Mouse (Mus musculus): Measurements from ENCODE around the gene Chd1.
"Not testable (repeated sequence)": the region's sequence is repeated elsewhere in the genome, so short reads cannot be mapped to it uniquely, and the experiment has no call there.

Gene Chd1

DNA sequence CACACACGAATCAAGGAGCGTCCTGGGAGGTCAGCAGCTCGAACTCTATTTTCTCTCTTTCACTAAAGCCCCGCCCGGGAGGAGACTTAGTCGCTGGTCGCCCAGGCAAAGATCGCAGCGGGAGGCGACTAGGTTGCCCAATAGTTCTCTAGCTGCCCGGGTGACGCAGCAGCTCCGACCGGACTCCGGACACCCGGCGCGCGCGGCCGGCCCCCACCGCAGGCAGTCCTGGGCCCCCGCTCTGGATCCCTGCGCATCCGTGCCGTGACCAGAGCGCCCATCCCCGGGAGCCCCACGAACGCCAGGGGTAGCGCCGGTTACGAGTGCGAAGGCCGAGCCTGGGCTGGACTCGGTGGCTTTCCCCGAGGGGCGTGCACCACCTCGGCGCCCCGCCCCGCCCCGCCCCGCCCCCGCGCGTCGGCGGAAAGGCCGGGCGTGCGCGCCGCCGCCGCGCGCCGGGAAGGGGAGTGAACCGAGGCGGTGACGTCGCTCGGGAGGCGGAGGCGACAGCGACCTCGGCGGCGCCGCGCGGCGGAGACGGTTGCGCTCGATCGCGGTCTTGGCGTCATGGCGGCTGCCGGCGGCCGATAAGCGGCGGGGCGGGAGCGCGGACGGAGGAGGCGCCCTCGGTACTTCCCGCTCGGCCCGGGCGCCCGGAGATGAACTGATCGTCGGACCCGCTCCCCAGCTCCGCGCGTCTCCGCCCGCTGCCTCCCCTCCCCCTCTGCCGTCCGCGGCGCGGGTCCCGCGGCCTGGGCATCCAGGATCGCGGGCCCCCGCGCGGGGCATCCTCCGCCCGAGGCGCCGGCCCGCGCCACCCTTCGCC, at the start of gene Chd1:
Gene Chd1, plus strand, starts transcription at position 493 of the 826 bp plus-strand sequence.
- DNase-seq (ENCODE audit: low spot score) = peak; percentile 87

- no peak for DNase-seq (ENCODE audit: low spot score)
Measured at GRCm38 (mm10) chr17:15656881-15657607, 47.7 kb upstream of the Chd1 start.

- no peak for DNase-seq (ENCODE audit: low spot score)
Measured at GRCm38 (mm10) chr17:15672870-15673269, 31.9 kb upstream of the Chd1 start.

- no peak for DNase-seq (ENCODE audit: low spot score)
Measured at GRCm38 (mm10) chr17:15677970-15678645, 26.7 kb upstream of the Chd1 start.

DNA sequence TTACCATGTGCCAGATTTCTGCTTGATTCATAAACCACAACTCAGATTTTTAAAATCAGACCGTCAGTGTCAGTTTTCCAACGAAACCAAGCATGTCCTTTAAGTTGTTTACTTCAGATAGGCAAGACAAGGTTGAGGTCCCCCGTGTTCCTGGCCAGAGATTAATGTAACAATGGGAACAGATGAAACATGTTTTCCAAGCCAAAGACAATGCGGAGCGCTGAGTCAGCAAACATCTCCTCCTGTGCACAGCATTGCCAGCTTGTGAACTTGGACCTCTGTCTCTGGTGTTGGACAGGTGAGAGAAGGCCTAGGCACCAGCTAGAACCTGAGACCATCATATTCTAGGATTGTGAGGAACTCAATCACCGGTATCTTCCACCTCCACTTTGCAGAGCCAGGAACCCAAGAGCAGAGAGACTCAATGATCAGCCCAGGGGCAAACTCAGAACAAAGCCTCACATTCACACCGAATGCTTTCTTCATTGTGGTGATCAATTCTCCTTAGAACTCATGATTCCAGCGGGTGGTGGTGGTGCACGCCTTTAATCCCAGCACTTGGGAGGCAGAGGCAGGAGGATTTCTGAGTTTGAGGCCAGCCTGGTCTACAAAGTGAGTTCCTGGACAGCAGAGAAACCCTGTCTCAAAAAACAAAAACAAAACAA, 24.7 kb upstream of the Chd1 start:
- no peak for DNase-seq (ENCODE audit: low spot score)

DNA sequence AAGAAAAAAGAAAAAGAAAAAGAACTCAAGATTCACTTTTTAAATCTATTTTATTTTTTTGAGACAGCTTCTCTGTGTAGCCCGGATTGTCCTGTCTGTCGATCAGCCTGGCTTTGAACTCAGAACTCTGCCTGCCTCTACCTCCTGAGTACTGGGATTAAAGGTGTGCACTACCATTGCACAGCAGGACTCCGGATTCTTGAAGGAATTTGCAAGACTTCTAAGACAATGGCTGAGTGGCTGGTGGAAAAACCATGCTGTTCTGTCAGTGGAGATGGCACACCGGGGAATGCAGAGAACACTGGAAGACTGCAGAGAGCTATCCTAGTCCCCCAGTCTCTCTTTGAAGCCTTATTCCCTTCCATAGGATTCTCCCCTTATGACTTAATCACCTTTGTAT, 24.1 kb upstream of the Chd1 start:
- no peak for DNase-seq (ENCODE audit: low spot score)

DNA sequence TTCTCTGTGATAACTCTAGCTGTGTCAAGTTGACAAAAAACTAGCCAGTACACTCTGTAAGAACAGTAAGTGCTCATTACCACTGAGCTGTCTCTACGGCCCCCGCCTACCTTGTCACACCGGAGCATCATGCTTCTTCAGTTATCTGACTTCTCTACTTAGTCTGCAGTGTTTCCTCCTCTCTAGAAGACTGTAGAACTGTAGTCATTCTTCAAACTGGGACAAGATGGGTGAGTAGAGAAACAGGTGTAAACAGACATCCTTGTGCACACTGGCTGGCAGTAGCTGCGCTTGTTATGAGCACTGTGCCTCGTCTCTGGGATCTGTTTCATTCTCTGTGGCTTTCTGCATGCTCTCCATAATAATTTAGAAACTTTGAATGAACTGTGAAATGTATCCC, 18.4 kb upstream of the Chd1 start:
- DNase-seq (ENCODE audit: low spot score) = no peak

DNA sequence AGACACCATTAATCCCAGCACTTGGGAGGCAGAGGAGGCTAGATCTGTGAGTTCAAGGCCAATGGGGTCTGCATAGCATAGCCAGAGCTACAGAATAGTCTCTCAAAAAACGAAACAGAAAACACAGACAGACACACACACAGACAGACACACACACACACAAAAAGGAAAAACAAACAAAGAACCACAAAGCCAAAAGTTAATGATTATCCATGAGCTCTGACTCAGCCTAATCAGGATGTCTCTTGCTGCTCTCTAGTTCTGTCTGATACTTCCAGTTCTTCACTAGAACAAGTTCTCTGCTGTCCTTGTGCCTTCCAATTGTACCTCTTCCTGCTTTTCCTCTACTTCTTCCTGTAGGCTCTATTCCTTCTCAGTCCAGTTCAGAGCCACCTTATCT, 14.5 kb upstream of the Chd1 start:
- no peak for DNase-seq (ENCODE audit: low spot score)

DNA sequence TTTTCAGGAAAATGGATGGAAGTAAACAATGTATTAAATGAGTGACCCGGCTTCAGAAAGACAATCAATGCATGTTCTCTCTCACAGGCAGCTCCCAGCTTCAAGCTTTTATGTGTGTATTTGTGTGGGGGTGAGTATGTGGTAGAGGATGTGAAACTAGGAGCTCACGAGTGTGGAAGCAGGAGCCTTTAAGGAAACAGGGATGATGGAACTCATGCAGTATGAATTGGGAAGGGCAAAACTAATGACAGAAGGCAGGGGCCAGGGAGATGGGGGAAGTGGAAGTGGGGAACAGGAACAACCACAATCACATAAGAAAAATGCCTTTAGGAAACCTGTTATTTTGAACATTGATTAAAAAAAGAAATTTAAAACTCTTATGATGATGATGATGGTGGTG, 9.2 kb upstream of the Chd1 start:
- no peak for DNase-seq (ENCODE audit: low spot score)

GRCm38 (mm10) chr17:15698956-15699355, 5.8 kb upstream of the Chd1 start:
- no peak for DNase-seq (ENCODE audit: low spot score)

DNA sequence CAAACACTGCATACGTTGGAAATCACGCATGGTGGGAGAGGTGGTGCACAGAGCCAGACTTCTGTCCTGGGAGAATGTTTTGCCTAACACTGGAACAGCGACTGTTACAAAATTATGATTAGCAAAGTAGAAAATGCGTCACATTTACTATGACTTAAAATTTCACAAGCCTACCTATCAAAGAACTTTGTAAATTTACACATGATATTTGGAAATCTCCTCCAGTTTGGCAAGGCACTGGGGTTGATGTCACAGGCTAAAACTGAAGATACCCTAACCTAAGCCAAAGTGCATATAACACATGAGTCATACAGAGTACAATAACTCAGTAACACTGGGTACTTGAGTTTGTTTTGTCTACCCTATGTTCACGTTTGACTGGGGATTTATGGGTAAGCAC, 3.3 kb upstream of the Chd1 start:
- no peak for DNase-seq (ENCODE audit: low spot score)

- DNase-seq (ENCODE audit: low spot score) = no peak
Measured at GRCm38 (mm10) chr17:15704158-15704474, 651 bp upstream of the Chd1 start.

DNA sequence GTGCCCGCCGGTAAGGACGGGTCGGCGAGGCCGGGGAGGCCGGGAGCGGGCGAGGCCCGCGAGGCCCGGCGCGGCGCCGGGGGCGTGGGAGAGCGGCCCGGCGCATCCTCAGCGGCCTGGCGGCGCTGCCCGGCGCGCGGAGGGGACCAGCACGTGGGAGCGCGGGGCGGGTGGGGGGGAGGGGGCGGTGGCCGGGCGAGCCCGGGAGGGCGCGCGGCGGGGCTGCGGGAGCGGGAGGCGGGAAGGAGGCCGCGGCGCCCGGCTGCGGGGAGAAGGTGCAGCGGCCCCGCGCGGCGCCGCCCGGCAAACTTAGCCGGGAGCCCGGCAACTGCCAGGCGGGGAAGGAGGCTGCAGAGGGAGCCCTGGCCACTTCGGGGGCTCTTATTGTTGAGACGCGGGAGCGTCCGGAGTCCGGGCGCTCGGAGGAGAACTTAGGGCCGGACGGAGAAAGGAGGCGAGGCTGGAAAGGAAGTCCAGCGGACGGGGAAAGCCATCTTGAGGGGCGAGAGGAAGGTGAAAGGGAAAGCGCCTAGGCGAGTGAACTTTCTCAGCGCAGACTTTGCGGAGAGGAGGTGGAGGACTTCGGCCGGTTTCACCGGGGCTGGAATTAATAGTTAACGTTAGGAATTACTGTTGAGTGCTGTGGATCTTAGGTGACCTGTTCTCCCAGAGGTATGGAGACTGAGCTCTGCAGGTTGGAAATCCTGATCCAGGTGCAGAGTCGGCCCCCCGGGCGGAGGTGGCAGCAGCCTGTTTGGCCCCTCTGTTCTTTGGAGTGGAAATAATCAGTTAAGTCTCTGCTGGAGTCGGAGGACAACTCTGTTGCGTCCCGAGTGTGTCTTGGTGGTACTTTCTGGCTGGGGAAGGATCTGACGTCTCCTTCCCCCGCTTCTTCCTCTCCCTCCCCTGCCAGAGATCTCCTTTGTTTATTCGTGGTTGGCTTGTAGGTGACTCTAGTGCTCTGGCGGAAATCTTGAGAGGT, 827 bp downstream of the Chd1 start:
- peak; percentile 54 for DNase-seq (ENCODE audit: low spot score)

GRCm38 (mm10) chr17:15714507-15714906, 9.7 kb downstream of the Chd1 start:
- no peak for DNase-seq (ENCODE audit: low spot score)

DNA sequence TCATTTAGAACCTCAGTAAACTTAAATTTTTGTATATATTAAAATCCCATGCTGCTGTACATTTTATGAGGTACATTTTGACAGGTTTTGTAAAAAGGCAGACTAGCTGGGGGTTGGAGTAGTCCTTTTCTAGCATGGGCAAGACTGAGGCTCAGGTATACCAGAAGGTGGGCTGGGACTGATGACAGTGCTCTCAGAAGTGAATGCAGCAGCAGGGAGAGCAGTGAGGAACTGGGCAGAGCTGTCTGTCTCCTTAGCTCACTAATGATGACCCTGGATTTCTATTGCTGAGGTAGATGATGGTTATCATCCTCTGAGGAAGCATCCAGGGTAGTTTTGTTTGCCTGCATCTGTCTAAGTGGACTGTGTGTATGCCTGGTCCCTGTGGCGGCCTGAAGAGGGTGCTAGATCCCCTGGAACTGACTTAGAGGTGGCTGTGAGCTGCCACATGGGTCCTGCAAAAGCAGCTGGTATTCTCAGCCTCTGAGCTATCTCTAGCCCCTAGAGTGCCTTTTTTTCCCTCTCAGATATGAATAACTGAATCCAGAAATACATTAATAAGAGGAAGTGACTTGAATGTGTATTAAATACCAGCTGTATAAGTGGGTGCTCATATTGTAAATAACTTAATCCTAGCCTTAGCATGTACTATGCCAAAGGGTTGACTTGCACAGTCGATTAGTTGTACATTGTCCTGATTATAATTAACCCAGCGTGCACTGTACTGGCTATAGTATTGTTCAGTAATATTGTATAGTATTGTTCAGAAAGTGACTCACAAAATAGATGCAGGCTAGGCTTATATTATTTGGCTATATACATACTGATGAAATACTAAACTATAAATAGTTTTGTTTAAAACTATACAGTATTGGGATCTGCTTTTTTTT, 10.5 kb downstream of the Chd1 start:
- DNase-seq (ENCODE audit: low spot score) = peak; percentile 14

DNA sequence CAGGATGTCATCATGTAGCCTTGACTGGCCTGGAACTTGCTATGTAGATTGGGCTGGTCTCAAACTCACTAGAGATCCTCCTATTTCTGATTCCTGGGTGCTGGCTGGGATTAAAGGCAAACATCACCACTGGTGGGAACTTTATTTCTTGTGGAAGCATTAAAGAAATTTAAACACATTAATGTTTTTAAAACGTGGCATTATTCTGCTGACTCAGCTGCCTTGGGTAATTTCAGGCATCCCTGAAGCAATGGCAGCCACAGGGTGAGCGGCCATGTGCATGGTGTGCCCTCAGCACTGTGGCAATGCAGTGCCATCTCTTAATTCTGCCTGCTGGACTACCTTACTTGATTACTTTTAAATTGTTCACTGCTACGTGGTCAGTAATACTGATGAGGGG, 11.2 kb downstream of the Chd1 start:
- no peak for DNase-seq (ENCODE audit: low spot score)

DNA sequence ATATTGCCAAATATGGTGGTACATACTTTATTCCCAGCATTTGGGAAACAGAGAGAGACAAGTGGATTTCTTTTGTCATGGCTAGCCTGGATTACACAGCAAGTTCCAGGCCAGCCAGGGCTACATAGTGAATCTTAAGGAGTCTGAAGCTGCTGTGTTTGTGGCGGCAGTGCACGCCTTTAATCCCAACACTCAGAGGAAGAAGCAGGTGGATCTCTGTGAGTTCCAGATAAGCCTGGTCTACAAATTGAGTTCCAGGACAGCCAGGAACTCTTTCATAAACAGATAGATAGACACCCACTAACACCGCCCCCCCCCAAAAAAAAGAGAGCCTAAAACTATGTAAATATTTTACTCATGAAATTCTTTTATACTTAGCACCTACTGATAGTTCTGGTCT, 16.1 kb downstream of the Chd1 start:
- DNase-seq (ENCODE audit: low spot score) = no peak

- no peak for DNase-seq (ENCODE audit: low spot score)
Measured at GRCm38 (mm10) chr17:15723291-15723690, 18.5 kb downstream of the Chd1 start.

DNA sequence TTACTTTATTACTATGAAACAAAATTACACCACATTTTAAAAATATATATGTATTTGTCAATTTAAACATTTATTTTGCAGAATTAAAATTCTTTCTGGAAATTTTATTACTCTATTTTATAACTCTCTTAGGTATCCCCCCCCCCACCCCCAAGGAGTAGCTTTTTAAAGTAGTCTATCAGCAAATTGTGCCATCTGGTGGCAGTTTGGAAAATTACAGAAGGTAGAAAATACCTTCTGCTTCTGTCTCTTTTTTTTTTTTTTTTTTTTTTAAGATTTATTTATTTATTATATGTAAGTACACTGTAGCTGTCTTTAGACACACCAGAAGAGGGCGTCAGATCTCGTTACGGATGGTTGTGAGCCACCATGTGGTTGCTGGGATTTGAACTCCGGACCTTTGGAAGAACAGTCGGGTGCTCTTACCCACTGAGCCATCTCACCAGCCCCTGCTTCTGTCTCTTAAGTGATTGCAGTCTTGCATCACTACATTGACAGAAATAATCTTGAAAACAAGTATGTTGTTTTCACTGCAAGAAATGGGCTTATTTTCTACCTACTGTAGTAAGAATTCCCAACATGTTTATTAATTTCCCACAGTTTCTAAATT, 19.2 kb downstream of the Chd1 start:
- not testable (repeated sequence) for DNase-seq (ENCODE audit: low spot score)

- no peak for DNase-seq (ENCODE audit: low spot score)
Measured at GRCm38 (mm10) chr17:15731706-15732105, 26.9 kb downstream of the Chd1 start.

Measured in ovary, postnatal 36 days (tissue).